Mouse (Mus musculus) heart, embryonic 13.5 days (tissue): ENCODE measurements around the gene Zcchc7. TPM values are rescaled to one million over a fixed set of nuclear protein-coding genes. Genes with fewer than 3 reads are reported as not detected.
"Not testable (repeated sequence)": the region's sequence is repeated elsewhere in the genome, so short reads cannot be mapped to it uniquely, and the experiment has no call there.

Experiments used
- ATAC-seq: fragments of 200-750 bp; cut with Nextera tagmentation; 2 replicates; pipeline ENCODE4 v1.8.0; 2017; ENCODE audit warnings: moderate TSS enrichment; ENCODE audit not compliant: insufficient number of reproducible peaks, low FRiP score, low TSS enrichment; ENCODE audit errors: extremely low read depth
- H3K27ac ChIP-seq: fragments of 300-500 bp; sonication (generic); replicated peaks from 2 replicates; pipeline ENCODE4 v1.5.1; 2015; ENCODE audit warnings: moderate library complexity, mild to moderate bottlenecking, inconsistent platforms
- H3K27me3 ChIP-seq: fragments of 300-500 bp; sonication (generic); replicated peaks from 2 replicates; pipeline ENCODE4 v1.6.1; 2015; ENCODE audit warnings: mild to moderate bottlenecking, inconsistent platforms
- H3K36me3 ChIP-seq: fragments of 300-500 bp; sonication (generic); 2 replicates; pipeline ENCODE4 v1.6.1; 2015; ENCODE audit warnings: mild to moderate bottlenecking, inconsistent platforms
- H3K4me1 ChIP-seq: fragments of 300-500 bp; sonication (generic); 2 replicates; pipeline ENCODE4 v1.6.1; 2015; ENCODE audit warnings: inconsistent platforms
- H3K4me2 ChIP-seq: fragments of 300-500 bp; sonication (generic); 2 replicates; pipeline ENCODE4 v1.6.1; 2015; ENCODE audit warnings: inconsistent platforms, mild to moderate bottlenecking, moderate library complexity
- H3K4me3 ChIP-seq: fragments of 300-500 bp; sonication (generic); 2 replicates; pipeline ENCODE4 v1.5.1; 2015; ENCODE audit warnings: moderate library complexity, mild to moderate bottlenecking, inconsistent platforms
- H3K9ac ChIP-seq: fragments of 300-500 bp; sonication (generic); 2 replicates; pipeline ENCODE4 v1.6.1; 2015; ENCODE audit warnings: inconsistent platforms, mild to moderate bottlenecking, moderate library complexity
- H3K9me3 ChIP-seq: fragments of 300-500 bp; sonication (generic); 2 replicates; pipeline ENCODE4 v1.6.1; 2016; ENCODE audit warnings: inconsistent platforms
- WGBS: fragments of 180-500 bp; shearing (Covaris S2); methylation state at CpG from one replicate; pipeline ENCODE4 v1.1.7; 2015; ENCODE audit warnings: mixed read lengths; 5-methylcytosine and 5-hydroxymethylcytosine counted together
- polyA plus RNA-seq: library from polyadenylated mRNA; unstranded; fragments of >200 nt; fragmentation: Nextera tagmentation; extraction: Ambion mirVana; gene quantifications from 2 replicates; pipeline ENCODE4 v1.2.1, GENCODE M21; 2015

Gene Zcchc7
- polyA plus RNA-seq, 1 experiment from 2014 or later: 15.5 TPM

- 75% methylated on average over 10 of the region's 10 CpGs for WGBS
- Histone ChIP-seq H3K4me1 (no peaks in the 10 kb centered on the region), H3K9ac (no peak overlapping the region), H3K9me3 (no peaks in the 10 kb centered on the region), H3K27ac (no peak overlapping the region), H3K4me3 (no peak overlapping the region), H3K36me3 (no peaks in the 10 kb centered on the region), H3K27me3 (no peaks in the 10 kb centered on the region), H3K4me2 (no peak overlapping the region)
- ATAC-seq: no peak
Measured at GRCm38 (mm10) chr4:44944426-44945075, 188.9 kb downstream of the Zcchc7 start.

- H3K27me3 ChIP-seq, H3K9me3 ChIP-seq, H3K36me3 ChIP-seq, ATAC-seq, H3K27ac ChIP-seq, H3K4me2 ChIP-seq, H3K4me3 ChIP-seq, H3K9ac ChIP-seq, H3K4me1 ChIP-seq: not testable (repeated sequence)
- WGBS: 87% methylated on average over 2 of the region's 2 CpGs
Measured at GRCm38 (mm10) chr4:44946126-44946525, 190.4 kb downstream of the Zcchc7 start.

GRCm38 (mm10) chr4:44947464-44947863, 191.8 kb downstream of the Zcchc7 start:
- Histone ChIP-seq H3K27ac (no peak overlapping the region), H3K9me3 (no peaks in the 10 kb centered on the region), H3K4me1 (no peaks in the 10 kb centered on the region), H3K36me3 (no peaks in the 10 kb centered on the region), H3K4me2 (no peak overlapping the region), H3K27me3 (no peaks in the 10 kb centered on the region), H3K9ac (no peak overlapping the region), H3K4me3 (no peak overlapping the region)
- ATAC-seq: no peak
- 75% methylated on average over 5 of the region's 5 CpGs for WGBS

GRCm38 (mm10) chr4:44948314-44948713, 192.6 kb downstream of the Zcchc7 start:
- Histone ChIP-seq H3K4me1 (no peaks in the 10 kb centered on the region), H3K27me3 (no peaks in the 10 kb centered on the region), H3K9me3 (no peaks in the 10 kb centered on the region), H3K4me3 (no peak overlapping the region), H3K4me2 (no peak overlapping the region), H3K27ac (no peak overlapping the region), H3K9ac (no peak overlapping the region), H3K36me3 (no peaks in the 10 kb centered on the region)
- WGBS: 82% methylated on average over 1 of the region's 1 CpGs
- ATAC-seq: no peak

GRCm38 (mm10) chr4:44953041-44953440, 197.4 kb downstream of the Zcchc7 start:
- Histone ChIP-seq H3K4me2 (no peak overlapping the region), H3K9me3 (no peaks in the 10 kb centered on the region), H3K4me3 (no peak overlapping the region), H3K27ac (no peak overlapping the region), H3K4me1 (no peaks in the 10 kb centered on the region), H3K9ac (no peak overlapping the region), H3K36me3 (no peaks in the 10 kb centered on the region), H3K27me3 (no peaks in the 10 kb centered on the region)
- ATAC-seq: no peak
- WGBS: 69% methylated on average over 9 of the region's 9 CpGs

GRCm38 (mm10) chr4:44958776-44959175, 203.1 kb downstream of the Zcchc7 start:
- H3K9ac ChIP-seq: no peak overlapping the region
- H3K36me3 ChIP-seq: no peaks in the 10 kb centered on the region
- no peaks in the 10 kb centered on the region for H3K27me3 ChIP-seq
- ATAC-seq: no peak
- 71% methylated on average over 9 of the region's 9 CpGs for WGBS
- no peak overlapping the region for H3K4me2 ChIP-seq
- no peaks in the 10 kb centered on the region for H3K9me3 ChIP-seq
- no peaks in the 10 kb centered on the region for H3K4me1 ChIP-seq
- H3K27ac ChIP-seq: no peak overlapping the region
- no peak overlapping the region for H3K4me3 ChIP-seq

GRCm38 (mm10) chr4:44959220-44959619, 203.5 kb downstream of the Zcchc7 start:
- no peaks in the 10 kb centered on the region for H3K36me3 ChIP-seq
- H3K9me3 ChIP-seq: no peaks in the 10 kb centered on the region
- ATAC-seq: no peak
- H3K4me2 ChIP-seq: no peak overlapping the region
- no peak overlapping the region for H3K27ac ChIP-seq
- no peak overlapping the region for H3K4me3 ChIP-seq
- no peaks in the 10 kb centered on the region for H3K4me1 ChIP-seq
- no peaks in the 10 kb centered on the region for H3K27me3 ChIP-seq
- WGBS: 86% methylated on average over 13 of the region's 13 CpGs
- H3K9ac ChIP-seq: no peak overlapping the region

GRCm38 (mm10) chr4:44963156-44963555, 207.5 kb downstream of the Zcchc7 start:
- no peak for ATAC-seq
- H3K27me3 ChIP-seq: no peaks in the 10 kb centered on the region
- WGBS: 67% methylated on average over 11 of the region's 11 CpGs
- H3K4me3 ChIP-seq: no peak overlapping the region
- no peak overlapping the region for H3K9ac ChIP-seq
- H3K4me2 ChIP-seq: no peak overlapping the region
- H3K36me3 ChIP-seq: no peaks in the 10 kb centered on the region
- H3K27ac ChIP-seq: no peak overlapping the region
- H3K9me3 ChIP-seq: no peaks in the 10 kb centered on the region
- no peaks in the 10 kb centered on the region for H3K4me1 ChIP-seq

- H3K4me1 ChIP-seq: no peaks in the 10 kb centered on the region
- WGBS: 76% methylated on average over 2 of the region's 2 CpGs
- no peak for ATAC-seq
Measured at GRCm38 (mm10) chr4:44965175-44965574, 209.5 kb downstream of the Zcchc7 start.

GRCm38 (mm10) chr4:44965736-44966135, 210.1 kb downstream of the Zcchc7 start:
- 77% methylated on average over 3 of the region's 3 CpGs for WGBS
- no peak overlapping the region for H3K27ac ChIP-seq
- ATAC-seq: no peak
- H3K4me3 ChIP-seq: no peak overlapping the region
- no peaks in the 10 kb centered on the region for H3K9me3 ChIP-seq
- H3K9ac ChIP-seq: no peak overlapping the region
- H3K36me3 ChIP-seq: no peaks in the 10 kb centered on the region
- no peak overlapping the region for H3K4me2 ChIP-seq
- H3K27me3 ChIP-seq: no peaks in the 10 kb centered on the region
- H3K4me1 ChIP-seq: no peaks in the 10 kb centered on the region

More at GRCm38 (mm10) chr4:44965175-44965574, 209.5 kb downstream of the Zcchc7 start:
- H3K27me3 ChIP-seq: no peaks in the 10 kb centered on the region
- no peak overlapping the region for H3K4me2 ChIP-seq
- H3K36me3 ChIP-seq: no peaks in the 10 kb centered on the region
- H3K4me3 ChIP-seq: no peak overlapping the region
- no peak overlapping the region for H3K9ac ChIP-seq
- no peaks in the 10 kb centered on the region for H3K9me3 ChIP-seq
- no peak overlapping the region for H3K27ac ChIP-seq

GRCm38 (mm10) chr4:44967402-44967801, 211.7 kb downstream of the Zcchc7 start:
- 82% methylated on average over 8 of the region's 8 CpGs for WGBS
- Histone ChIP-seq H3K4me1 (no peaks in the 10 kb centered on the region), H3K4me3 (no peak overlapping the region), H3K36me3 (no peaks in the 10 kb centered on the region), H3K27ac (no peak overlapping the region), H3K4me2 (no peak overlapping the region), H3K27me3 (no peaks in the 10 kb centered on the region), H3K9me3 (no peaks in the 10 kb centered on the region), H3K9ac (no peak overlapping the region)
- ATAC-seq: no peak

GRCm38 (mm10) chr4:44970056-44970455, 214.4 kb downstream of the Zcchc7 start:
- WGBS: 83% methylated on average over 7 of the region's 7 CpGs
- Histone ChIP-seq H3K4me2 (no peak overlapping the region), H3K9me3 (no peaks in the 10 kb centered on the region)

More at GRCm38 (mm10) chr4:44970056-44970455, 214.4 kb downstream of the Zcchc7 start:
- no peaks in the 10 kb centered on the region for H3K27me3 ChIP-seq
- H3K4me1 ChIP-seq: peaks cover 7% of the 10 kb centered on the region
- H3K36me3 ChIP-seq: no peaks in the 10 kb centered on the region
- H3K9ac ChIP-seq: no peak overlapping the region
- H3K27ac ChIP-seq: no peak overlapping the region
- no peak for ATAC-seq
- no peak overlapping the region for H3K4me3 ChIP-seq
